Mouse (Mus musculus): ENCODE data around the gene Anapc16. TPM values are rescaled to one million over a fixed set of nuclear protein-coding genes. Genes with fewer than 3 reads are reported as not detected.

Gene Anapc16
- polyA plus RNA-seq, 1 experiment from 2014 or later: 87.2 TPM

- Histone ChIP-seq H3K27me3 (ENCODE audit: control insufficient read depth, insufficient read depth, low read length) (no peaks in the 10 kb centered on the region), H3K9me3 (ENCODE audit: control insufficient read depth, low read length) (no peaks in the 10 kb centered on the region), H3K27ac (ENCODE audit: low read depth, low read length) (no peak overlapping the region), H3K36me3 (ENCODE audit: control insufficient read depth, insufficient read depth, low read length) (no peaks in the 10 kb centered on the region), H3K4me1 (ENCODE audit: control insufficient read depth, insufficient read depth, low read length) (peaks cover 11% of the 10 kb centered on the region), H3K4me2 (peak overlapping the region; percentile 33; the same call in 1 of the 2 replicates), H3K4me3 (ENCODE audit: low read depth, low read length) (no peak overlapping the region), H3K9ac (ENCODE audit: low read length) (peak overlapping the region; percentile 51)
- peak; percentile 90 for DNase-seq (ENCODE audit: low spot score, missing footprints)
- ATAC-seq (ENCODE audit: low FRiP score): peak; percentile 63; the same call in 1 of the 2 replicates
- WGBS: 63% methylated on average over 13 of the region's 13 CpGs
These were observed 59.4 kb downstream of the Anapc16 start for GRCm38 (mm10) chr10:59943421-59943989.

- no peaks in the 10 kb centered on the region for H3K27me3 ChIP-seq (ENCODE audit: control insufficient read depth, insufficient read depth, low read length)
- peak overlapping the region; percentile 51 for H3K9ac ChIP-seq (ENCODE audit: low read length)
- DNase-seq (ENCODE audit: low spot score, missing footprints) (peak; percentile 92), ATAC-seq (ENCODE audit: low FRiP score) (peak; percentile 43)
- no peaks in the 10 kb centered on the region for H3K9me3 ChIP-seq (ENCODE audit: control insufficient read depth, low read length)
- no peaks in the 10 kb centered on the region for H3K36me3 ChIP-seq (ENCODE audit: control insufficient read depth, insufficient read depth, low read length)
- 3% methylated on average over 16 of the region's 16 CpGs for WGBS
- peak overlapping the region; percentile 33 for H3K4me2 ChIP-seq
- no peak overlapping the region for H3K27ac ChIP-seq (ENCODE audit: low read depth, low read length)
- peaks cover 11% of the 10 kb centered on the region for H3K4me1 ChIP-seq (ENCODE audit: control insufficient read depth, insufficient read depth, low read length)
- H3K4me3 ChIP-seq (ENCODE audit: low read depth, low read length): no peak overlapping the region
These were observed 60.0 kb downstream of the Anapc16 start for GRCm38 (mm10) chr10:59942847-59943420.

- ATAC-seq (ENCODE audit: low FRiP score): no peak; the same call in 1 of the 2 replicates
These were observed 60.6 kb downstream of the Anapc16 start for GRCm38 (mm10) chr10:59942281-59942846.

GRCm38 (mm10) chr10:59939081-59939480 lies 63.9 kb downstream of the Anapc16 start:
- 63% methylated on average over 1 of the region's 1 CpGs for WGBS
- H3K4me3 ChIP-seq (ENCODE audit: low read depth, low read length): no peak overlapping the region
- H3K9ac ChIP-seq (ENCODE audit: low read length): no peak overlapping the region
- H3K27ac ChIP-seq (ENCODE audit: low read depth, low read length): no peak overlapping the region
- H3K4me2 ChIP-seq: no peak overlapping the region
- H3K27me3 ChIP-seq (ENCODE audit: control insufficient read depth, insufficient read depth, low read length): no peaks in the 10 kb centered on the region
- ATAC-seq (ENCODE audit: low FRiP score): no peak
- H3K4me1 ChIP-seq (ENCODE audit: control insufficient read depth, insufficient read depth, low read length): peaks cover 19% of the 10 kb centered on the region
- H3K36me3 ChIP-seq (ENCODE audit: control insufficient read depth, insufficient read depth, low read length): no peaks in the 10 kb centered on the region
- H3K9me3 ChIP-seq (ENCODE audit: control insufficient read depth, low read length): no peaks in the 10 kb centered on the region
- peak; percentile 81 for DNase-seq (ENCODE audit: low spot score, missing footprints)

More at GRCm38 (mm10) chr10:59942281-59942846, 60.6 kb downstream of the Anapc16 start:
- Histone ChIP-seq H3K4me1 (ENCODE audit: control insufficient read depth, insufficient read depth, low read length) (peaks cover 11% of the 10 kb centered on the region), H3K9me3 (ENCODE audit: control insufficient read depth, low read length) (no peaks in the 10 kb centered on the region), H3K9ac (ENCODE audit: low read length) (peak overlapping the region; percentile 51), H3K27ac (ENCODE audit: low read depth, low read length) (no peak overlapping the region), H3K27me3 (ENCODE audit: control insufficient read depth, insufficient read depth, low read length) (no peaks in the 10 kb centered on the region), H3K36me3 (ENCODE audit: control insufficient read depth, insufficient read depth, low read length) (no peaks in the 10 kb centered on the region), H3K4me3 (ENCODE audit: low read depth, low read length) (no peak overlapping the region), H3K4me2 (peak overlapping the region; percentile 33)
- 44% methylated on average over 21 of the region's 21 CpGs for WGBS
- no peak for DNase-seq (ENCODE audit: low spot score, missing footprints)

- H3K9me3 ChIP-seq (ENCODE audit: control insufficient read depth, low read length): no peaks in the 10 kb centered on the region
- 79% methylated on average over 5 of the region's 5 CpGs for WGBS
- no peaks in the 10 kb centered on the region for H3K36me3 ChIP-seq (ENCODE audit: control insufficient read depth, insufficient read depth, low read length)
- peaks cover 19% of the 10 kb centered on the region for H3K4me1 ChIP-seq (ENCODE audit: control insufficient read depth, insufficient read depth, low read length)
- H3K4me2 ChIP-seq: no peak overlapping the region
- no peak overlapping the region for H3K9ac ChIP-seq (ENCODE audit: low read length)
- DNase-seq (ENCODE audit: low spot score, missing footprints) (no peak), ATAC-seq (ENCODE audit: low FRiP score) (no peak)
- no peak overlapping the region for H3K4me3 ChIP-seq (ENCODE audit: low read depth, low read length)
- H3K27ac ChIP-seq (ENCODE audit: low read depth, low read length): no peak overlapping the region
- H3K27me3 ChIP-seq (ENCODE audit: control insufficient read depth, insufficient read depth, low read length): no peaks in the 10 kb centered on the region
These were observed 64.3 kb downstream of the Anapc16 start for GRCm38 (mm10) chr10:59938662-59939061.

Other genes with a start within 250 kb of the Anapc16 start
- gene Dnajb12, start 123.6 kb downstream of the Anapc16 start, polyA plus RNA-seq (2014; fragmentation: Nextera tagmentation; extraction: Ambion mirVana): 21.0 and 22.4 TPM in 2 replicates
- 4.1 and 4.5 TPM in 2 replicates for gene Ddit4, start 51.3 kb downstream of the Anapc16 start, polyA plus RNA-seq (2014; fragmentation: Nextera tagmentation; extraction: Ambion mirVana)
- gene Ascc1, start 330 bp downstream of the Anapc16 start, polyA plus RNA-seq (2014; fragmentation: Nextera tagmentation; extraction: Ambion mirVana): 42.5 and 43.6 TPM in 2 replicates
- 11.2 and 12.2 TPM in 2 replicates for gene Spock2, start 103.1 kb upstream of the Anapc16 start, polyA plus RNA-seq (2014; fragmentation: Nextera tagmentation; extraction: Ambion mirVana)
- gene Chst3, start 216.1 kb upstream of the Anapc16 start, polyA plus RNA-seq (2014; fragmentation: Nextera tagmentation; extraction: Ambion mirVana): 0.97 and 1.2 TPM in 2 replicates